Mouse (Mus musculus) spleen, adult 2 months (tissue): ENCODE results near the gene Adam21.

Source experiments
- CTCF ChIP-seq: fragments of 200-500 bp; IDR thresholded peaks from 2 replicates; pipeline ENCODE4 v1.5.1; 2011; ENCODE audit warnings: mild to moderate bottlenecking, inconsistent platforms; ENCODE audit not compliant: insufficient read depth, insufficient read length, insufficient replicate concordance; ENCODE audit errors: extremely low read depth
- POLR2A ChIP-seq: fragments of 200-500 bp; IDR thresholded peaks from 2 replicates; pipeline ENCODE4 v1.6.1; 2011; ENCODE audit warnings: low read depth, low read length, inconsistent platforms

DNA sequence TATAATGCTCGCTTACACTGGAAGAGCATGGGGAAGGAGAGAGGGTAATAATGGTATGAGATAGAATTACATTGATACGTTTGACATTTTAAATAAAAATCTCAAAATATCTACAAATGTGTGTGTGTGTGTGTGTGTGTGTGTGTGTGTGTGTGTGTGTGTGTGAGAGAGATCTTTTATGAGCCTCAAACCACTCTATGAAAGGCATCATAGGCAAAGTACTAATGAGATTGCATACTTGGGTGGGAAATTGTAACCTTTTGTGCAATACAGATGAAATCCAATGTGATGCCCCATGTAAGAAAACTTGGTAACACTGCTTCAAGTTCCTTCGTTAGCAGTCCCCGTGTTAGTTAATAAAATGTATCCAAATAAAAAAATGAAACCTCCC is 35.2 kb downstream of the Adam21 start:
- TF ChIP-seq CTCF: no peak
- no peak for TF ChIP-seq POLR2A
